Mouse (Mus musculus) Muller cell, postnatal 12 days (primary cell): Measurements from ENCODE around the gene Cacna1h.

Experiments used
- DNase-seq: peaks from one replicate; pipeline ENCODE4 v3.0.0-alpha.2; 2015; ENCODE audit errors: inconsistent ontology term

Gene Cacna1h

DNA sequence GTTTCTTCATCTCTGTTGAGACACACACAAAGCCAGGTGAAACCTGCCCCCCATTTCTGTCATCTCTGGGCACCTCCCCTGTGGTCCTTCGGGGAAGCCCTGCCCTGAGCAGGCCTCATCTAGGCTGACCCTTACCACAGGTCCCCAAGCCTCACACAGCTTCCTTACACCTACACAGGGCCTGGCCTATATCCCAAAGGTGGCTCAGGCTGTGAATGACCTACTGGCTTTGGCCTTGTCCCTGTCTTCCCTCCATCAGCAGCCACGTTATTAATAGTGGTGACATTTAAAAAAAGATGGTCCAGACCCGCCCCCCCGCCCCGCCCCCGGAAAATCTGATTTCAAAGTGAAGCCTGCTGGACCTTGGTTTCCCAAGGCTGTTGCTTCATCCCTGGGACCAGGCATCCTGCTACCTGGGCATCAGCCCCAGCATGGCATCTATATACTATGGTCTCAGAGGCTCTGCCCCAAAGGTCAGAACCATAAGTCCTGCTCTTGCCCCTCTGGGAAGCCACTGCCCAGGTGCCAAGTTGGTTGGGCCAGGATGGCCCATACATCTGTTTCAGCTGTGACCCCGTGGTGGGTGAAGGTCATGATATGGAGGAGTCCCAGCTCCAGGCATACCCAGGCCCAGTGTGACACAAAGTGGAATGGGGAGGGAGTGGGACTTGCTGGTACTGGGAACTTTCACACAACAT, 25.1 kb downstream of the Cacna1h start:
- DNase-seq = no peak

DNA sequence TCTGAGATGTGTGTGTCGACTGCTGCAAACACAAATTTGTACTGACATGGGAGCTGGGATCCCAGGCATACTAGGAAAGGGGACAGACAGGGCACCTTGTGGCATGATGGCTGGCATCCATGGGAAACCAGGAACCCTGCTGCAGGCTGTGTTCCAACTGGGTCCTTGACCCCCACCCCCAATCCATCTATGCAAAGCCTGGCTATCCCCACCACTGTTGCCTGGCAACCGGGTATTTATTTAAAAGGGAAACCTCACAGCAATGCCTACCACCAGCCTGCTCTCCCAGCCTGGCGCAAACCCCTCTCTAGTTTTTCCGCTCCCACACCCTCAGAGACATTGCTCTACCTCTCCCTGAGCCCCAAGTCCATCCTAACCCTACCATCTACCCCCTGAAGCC, 26.2 kb downstream of the Cacna1h start:
- DNase-seq = no peak

DNA sequence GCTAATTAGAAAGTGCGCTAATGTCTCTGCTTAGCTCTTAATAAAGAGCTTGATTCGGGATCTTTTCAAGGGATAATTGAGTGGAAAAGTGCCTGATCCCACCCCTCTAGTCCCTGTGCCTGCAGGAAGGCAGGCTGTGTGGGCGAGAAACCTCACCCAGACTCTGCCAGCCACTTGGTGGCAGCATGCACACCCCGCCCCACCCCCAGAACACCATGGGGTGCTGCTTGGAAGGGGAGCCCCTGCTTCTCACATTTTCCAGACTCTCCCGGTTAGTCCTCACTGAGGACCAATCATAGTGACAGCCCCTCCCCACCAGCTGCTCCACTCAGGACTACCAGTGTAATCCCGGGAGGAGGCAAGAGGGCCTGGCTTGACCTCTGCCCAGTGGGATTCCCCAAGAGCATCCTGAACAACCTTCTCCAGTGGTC, 27.6 kb downstream of the Cacna1h start:
- peak; percentile 52 for DNase-seq

DNA sequence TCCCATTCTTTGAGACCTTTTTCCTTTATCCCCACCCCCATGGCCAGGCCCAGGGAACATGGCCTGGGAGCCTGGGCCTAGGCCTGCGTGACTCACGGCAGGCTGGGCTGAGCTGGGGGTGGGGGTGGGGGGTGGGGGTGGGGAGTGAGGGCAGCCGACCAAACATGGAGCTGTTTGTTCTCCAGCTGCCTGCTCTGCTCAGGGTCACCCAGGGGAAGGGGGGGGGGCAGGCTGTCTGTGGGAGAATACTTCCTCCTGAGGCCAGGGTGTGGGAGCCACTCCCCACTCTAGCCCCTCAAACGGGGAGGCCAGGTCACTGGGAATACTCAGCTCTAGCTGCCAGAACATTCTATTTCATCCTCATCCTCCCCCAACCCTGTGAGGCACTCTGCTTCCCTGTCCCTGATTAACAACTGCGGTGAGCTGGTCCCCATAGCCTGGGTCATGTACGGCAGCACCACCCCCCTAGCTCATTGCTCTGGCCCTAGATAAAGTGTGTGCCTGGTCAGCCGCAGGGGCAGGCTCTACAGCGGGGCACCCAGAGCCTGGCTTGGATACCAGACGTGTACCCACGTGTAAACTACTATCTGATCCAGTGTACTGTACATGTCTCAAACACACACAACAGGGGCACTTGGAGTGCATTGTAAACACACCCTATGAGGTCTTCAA, 28.2 kb downstream of the Cacna1h start:
- DNase-seq = peak; percentile 57

DNA sequence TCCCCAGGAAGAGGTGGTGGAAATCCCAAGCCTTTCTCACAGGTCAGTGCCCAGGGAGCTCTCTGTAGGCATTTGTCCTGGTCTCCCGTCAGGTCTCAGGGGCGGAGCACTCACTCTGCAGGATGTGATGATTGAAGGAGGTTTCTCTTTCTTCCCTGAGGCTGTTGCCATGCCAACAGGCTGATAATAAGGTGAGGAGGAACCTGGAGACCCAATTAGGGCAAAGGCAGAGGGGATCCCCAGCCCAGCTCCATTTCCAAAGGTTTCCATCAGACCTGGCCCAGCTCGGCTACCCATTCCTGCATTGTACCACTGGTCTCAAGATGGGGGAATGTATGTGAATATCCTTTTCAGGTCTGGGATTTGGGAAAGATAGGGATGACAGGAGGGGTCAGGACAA, 29.4 kb downstream of the Cacna1h start:
- no peak for DNase-seq

DNA sequence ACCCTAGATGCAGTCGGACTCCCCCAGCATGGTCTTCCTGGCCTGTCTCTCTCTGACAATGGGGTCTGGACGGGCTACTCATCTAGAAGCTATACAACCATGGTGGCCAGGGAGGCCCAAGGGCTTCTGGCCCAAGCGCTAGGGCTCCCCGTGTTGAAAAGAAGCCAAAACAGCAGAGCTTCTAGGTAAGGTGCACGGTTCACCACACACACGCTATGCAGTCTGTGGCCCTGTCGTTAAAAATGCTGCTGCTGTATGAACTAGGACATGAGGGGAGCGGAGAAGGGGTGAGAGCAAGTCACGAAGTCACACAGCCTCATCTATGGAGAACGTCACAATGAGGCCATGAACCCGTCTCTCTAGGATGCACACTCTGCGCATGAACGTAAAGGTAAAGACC, 31.4 kb downstream of the Cacna1h start:
- DNase-seq = no peak

DNA sequence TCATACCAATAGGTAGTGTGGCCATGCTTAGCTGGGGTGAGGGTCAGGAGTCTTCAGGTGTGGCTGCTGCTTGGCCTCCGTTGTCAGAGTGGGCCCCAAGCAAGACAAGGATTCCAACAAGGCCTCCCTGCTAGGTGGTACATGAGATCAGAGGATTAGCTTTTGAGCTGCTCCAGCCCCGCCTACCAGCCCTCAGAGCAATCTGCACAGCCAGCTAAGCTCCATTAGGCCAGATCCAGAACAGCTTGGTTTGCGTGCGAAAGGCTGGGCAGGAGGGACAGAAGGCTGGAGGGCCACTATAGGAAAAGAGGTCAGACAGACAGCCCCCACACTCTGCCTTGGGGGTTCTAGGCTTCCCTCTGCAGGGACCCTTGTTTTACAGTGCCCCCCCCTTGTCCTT, 32.1 kb downstream of the Cacna1h start:
- no peak for DNase-seq

DNA sequence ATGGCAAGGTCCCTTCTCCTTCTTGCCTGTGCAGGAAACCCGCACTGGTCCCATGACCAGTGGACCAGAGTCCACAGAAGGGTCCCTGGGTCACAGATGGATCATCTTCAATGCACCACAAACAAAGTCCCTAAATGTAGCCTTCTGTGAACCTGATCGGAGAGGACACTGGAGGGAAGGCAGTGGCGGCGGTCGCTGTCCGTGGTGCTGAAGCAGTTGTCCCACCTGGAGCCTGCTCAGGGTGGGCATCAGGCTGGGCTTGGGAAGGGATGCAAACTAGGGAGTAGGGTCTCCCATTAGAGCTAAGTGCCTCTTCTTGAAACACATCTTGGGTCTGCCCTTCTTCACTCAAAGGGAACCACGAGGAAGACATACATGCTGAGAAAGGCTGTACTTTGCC, 33.1 kb downstream of the Cacna1h start:
- DNase-seq = no peak

DNA sequence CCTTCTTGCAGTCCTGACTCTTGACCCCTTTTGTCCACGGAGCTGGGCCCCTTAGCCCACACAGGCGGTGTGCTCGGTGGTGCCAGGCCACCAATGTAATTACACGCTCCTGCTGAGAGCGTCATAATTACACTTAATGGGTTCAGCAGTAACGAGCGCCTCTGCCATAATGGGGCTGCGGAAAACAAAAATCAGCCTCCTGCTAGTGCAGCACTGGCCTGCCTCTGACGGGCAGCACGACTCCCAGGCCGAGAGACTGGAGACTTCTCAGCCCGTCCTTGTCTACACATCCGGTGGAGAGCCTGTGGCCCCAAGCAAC, 35.1 kb downstream of the Cacna1h start:
- DNase-seq = no peak

DNA sequence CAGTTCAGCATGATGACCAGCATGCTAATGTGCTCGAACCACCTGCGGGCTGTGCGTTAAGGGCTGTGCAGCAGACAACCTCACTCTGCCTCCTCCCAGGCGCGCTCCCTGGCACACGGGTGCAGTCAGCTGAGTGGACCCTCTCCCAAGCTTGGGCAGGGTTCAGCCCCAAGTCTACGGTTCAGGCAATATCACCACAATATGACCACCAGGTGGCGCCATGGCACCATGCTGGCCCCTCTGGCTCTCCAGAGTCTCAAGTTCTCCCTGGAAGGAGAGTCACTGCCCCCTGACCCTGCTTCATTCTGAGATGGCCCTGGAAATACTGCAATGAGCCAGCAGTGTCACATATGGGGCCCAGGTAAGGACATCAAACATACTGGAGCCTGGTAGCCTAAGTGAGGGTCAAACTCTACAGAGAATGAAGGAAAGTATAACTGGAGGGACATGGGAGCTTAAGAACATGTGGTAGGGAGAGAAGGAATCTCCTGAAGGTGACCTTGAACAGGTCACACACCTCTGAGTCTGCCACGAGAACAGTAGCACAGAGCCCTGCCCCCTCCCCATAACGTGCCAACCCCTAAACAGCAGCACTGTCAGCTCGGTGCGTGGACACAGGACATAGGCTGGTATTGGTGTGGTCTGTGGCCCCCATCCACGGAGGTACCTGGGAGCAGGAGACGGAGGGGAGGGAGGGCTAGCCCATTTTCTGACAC, 35.6 kb downstream of the Cacna1h start:
- peak; percentile 79 for DNase-seq

DNA sequence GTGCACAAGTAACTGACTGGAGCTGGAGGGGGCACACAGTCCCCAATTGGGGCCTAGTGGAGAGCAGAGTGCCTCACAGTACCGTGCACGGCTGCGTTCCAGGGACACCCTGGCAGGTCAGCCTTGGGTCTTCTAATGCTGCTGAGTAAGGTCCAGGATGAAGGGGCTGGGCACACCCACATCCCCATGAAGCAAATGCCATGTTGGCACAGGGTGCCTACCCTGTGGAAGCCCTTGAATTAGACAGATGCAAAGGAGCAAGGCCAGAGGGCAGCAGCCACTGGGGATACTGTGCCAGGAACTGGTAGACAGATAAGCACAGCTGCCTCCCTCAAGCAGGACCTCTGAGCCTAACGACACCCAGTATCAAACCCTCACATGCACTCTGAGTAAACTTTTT, 39.1 kb downstream of the Cacna1h start:
- no peak for DNase-seq

DNA sequence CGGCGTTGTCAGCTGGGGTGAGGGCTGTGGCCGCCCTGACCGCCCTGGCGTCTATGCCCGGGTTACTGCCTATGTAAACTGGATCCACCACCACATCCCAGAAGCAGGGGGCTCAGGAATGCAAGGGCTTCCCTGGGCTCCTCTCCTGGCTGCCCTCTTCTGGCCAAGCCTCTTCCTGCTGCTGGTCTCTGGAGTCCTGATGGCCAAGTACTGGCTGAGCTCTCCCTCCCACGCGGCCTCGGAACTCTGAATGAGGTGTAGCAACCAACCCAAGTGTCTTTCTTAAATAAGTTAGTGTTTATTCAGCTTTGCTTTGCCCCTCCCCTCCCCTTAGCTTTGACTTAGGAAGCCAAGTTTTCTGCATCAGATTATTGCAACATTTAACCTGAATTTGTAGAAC, 59.6 kb downstream of the Cacna1h start:
- peak; percentile 18 for DNase-seq

DNA sequence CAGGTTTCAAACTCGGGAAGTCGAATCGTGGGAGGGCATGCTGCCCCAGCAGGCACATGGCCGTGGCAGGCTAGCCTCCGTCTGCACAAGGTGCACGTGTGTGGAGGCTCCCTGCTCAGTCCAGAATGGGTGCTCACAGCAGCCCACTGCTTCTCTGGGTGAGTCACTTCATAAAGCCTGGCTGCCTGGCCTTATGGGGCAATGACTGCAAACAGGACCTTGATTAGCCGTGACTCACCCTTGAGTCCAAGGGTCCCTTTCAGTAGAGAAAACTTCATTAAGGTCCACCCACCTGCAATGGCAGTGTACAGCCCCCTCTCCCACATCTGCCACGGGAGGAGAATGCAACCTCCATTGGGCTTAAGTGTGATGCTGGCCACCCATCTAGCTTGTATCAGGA, 61.1 kb downstream of the Cacna1h start:
- DNase-seq = peak; percentile 4

DNA sequence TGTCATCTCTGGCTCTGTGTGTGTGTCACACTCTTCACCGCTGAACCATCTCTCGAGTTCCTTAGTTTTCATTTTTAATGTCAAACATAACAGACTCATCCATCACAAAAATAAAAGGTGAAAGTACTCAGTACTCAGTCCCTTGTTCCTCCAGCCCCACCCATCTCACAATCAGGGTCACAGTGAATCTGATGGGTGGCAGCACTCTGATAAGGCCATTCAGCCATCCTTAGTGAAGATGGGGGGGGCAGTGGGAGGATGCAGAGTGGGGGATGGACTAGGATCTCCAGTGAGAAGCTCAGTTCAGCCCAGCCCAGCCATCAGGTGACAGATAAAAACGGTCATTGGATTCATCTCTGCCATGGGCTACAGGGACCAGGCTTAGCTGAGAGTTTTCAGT, 64.6 kb downstream of the Cacna1h start, which contains the start of gene Tpsg1:
TSS of gene Tpsg1 (plus strand) at position 301 of the 400 bp plus-strand sequence.
- no peak for DNase-seq

DNA sequence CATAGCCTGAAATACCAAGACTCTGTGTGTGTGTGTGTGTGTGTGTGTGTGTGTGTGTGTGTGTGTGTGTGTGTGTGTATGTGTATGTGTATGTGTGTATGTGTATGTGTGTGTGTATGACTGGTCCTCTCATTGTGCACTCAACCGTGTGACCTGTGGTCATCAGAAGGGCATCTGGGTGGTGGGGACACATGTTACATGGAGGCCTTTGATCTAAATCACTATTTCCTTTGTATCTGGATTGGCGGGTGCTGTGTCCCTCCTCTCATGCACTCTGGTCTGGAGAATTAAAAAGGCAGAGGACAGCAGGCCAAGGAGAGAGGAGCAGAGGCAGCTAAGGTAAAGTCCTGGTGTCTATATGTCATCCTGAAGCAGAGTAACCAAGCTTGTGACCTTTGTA, 67.6 kb downstream of the Cacna1h start, which contains the start of gene Tpsb2:
TSS of gene Tpsb2 (plus strand) at position 301 of the 400 bp plus-strand sequence.
- DNase-seq = no peak

DNA sequence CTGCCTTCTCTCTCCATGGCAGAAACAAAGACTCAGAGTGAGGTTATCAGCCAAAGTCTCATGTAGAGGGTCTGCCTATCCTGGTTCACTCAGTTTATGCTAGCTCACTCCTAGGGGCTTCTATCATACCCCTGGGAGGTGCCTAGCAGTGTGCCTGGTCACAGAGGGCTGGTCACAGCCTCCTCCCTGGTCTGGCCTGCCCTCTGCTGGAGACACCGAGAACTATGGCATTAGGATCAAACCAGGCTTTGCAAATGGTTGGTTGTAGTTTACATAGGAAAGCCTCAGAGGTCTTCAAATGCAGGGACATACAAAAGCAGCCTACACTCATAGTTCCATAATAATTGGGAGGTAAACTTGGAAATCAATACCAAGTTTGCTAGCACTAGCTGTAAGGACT, 69.9 kb downstream of the Cacna1h start:
- DNase-seq = peak; percentile 24

DNA sequence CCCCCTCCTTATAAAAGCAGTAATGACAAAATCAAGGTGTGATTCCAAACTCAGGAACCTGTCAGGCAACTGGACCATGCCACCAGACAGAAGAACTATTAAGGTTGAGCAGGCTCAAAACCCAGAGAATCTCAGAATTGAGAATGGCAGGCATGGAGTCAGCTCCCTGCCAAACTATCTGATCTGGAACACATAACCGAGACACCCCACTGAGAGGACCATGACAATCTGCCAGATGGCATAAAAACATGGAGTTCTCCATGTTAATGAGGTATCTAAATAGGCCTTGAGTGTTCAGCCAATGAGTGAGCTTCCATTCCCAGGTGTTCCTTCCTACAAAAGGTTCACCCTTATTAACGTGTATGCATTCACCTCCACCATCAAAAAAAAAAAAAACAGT, 72.3 kb downstream of the Cacna1h start:
- no peak for DNase-seq

DNA sequence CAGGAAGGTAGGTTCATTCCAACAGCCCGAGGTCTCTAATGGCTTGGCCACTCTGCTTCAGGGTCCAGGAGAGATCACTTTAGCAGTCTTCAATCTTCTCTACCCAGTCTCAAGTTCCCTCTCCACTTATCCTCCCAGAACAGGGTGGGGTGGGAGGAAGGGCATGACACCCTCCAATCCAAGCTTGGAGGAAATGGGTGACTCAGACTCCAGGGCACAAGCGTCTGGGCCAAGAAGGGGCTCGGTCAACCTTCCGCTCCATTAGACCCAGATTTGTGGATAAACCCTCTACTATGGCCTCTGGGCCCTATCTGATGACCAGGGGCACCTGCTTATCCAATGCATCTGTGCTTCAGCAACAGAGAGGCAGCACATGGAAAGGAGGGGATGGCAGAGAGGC, 88.1 kb downstream of the Cacna1h start, which contains the start of gene Tpsab1:
TSS of gene Tpsab1 (minus strand) at position 101 of the 400 bp plus-strand sequence.
- DNase-seq = peak; percentile 7

DNA sequence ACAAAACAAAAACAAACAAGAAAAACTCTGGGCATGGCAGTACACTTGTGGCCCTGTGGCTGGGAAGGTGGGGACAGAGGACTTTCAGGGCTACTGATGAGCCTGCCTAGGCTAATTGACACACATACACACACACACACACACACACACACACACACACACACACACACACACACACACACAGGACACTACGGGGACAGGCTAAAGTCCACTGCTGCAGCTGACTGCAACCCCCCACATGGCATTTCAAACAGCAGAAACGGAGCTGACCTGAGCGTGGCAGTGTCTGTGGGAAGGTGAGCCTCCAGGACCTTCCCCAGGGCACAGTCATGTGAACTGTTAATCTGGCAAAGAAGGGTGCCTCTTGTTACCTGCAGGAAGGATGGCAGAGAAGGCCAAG, 92.1 kb downstream of the Cacna1h start:
- no peak for DNase-seq

DNA sequence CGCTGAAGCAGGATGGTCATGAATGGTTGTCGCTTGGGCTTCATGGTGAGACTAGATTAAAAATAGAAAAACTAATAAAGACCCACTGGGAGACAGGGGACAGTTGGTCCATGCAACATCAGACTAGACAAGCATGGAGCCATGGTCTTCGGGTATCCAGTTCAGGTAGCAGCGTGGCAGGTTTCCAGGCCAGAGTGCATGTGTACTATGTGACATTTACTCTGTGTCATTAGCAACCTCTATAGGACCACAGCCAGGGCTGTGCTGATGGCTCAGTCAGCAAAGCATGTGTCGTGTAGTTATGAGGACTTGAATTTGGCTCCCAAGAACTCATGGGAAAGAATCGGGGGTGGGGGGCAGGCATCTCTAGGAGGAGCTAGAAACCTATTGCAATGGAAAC, 93.6 kb downstream of the Cacna1h start:
- no peak for DNase-seq

DNA sequence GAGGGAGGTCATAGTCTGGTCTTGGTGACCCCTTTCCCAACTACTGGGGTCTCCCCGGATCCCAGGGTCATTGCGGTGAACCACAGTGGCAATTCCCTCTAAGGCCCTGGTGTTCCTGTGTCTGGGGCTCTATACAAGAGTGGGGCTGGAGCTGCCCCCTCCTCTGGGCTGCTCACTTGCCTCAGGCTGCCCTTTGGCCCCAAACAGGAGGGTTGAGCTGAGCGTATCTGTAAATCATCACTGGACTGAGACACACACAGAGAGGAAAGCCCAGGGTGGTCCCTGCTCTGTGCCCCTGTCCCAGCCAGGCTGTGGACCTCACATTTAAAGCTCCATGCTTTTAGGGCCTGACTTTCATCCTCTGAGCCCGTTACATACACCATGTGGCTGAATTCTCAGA, 95.4 kb downstream of the Cacna1h start:
- no peak for DNase-seq

DNA sequence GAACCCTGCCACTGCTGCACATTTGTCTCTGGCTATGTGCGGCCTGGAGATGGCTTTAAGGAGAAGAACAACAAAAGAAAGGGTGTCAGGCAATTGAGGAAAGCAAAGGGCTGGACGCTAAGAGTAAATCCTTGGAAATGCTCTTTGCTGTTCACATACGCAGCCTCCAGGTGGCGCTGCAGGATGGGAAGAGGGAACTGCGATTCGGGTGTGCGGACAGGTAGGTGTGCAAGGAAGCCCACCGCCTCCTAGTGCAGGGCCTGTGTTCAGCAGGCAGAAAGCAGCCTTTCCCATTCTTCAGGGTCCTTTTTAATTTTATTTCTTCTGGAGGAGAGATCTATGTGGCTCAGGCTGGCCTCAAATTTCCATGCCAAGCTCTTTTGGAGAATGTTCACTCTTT, 99.6 kb downstream of the Cacna1h start:
- DNase-seq = peak; percentile 46

DNA sequence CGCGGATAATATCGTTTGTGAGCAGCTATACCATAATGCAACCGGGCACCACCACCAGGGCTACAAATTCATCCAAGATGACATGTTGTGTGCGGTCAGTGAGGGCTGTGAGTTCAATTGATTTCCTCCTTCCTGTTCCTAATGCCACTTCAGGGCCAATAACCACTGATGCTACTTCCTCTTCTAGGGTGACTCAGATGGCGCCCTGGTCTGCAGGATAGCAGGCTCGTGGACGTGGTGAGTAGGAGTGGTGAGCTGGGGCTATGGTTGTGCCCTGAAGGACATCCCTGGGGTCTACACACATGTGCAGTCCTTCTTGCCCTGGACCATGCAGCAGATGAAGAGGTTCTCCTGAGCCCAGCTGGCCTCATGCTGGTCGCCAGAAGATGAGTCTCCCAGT, 101.3 kb downstream of the Cacna1h start:
- no peak for DNase-seq
